Mouse (Mus musculus) spleen, adult 18-20 months (tissue): ENCODE results near the gene Slco2b1.
"Not testable (repeated sequence)": the region's sequence is repeated elsewhere in the genome, so short reads cannot be mapped to it uniquely, and the experiment has no call there.

Experiments
- DNase-seq, 2 experiments: peaks; one replicate each; pipeline ENCODE4 v3.0.0; 2022; ENCODE audit warnings: mixed read lengths in 2 of 2

The Slco2b1 gene

DNA sequence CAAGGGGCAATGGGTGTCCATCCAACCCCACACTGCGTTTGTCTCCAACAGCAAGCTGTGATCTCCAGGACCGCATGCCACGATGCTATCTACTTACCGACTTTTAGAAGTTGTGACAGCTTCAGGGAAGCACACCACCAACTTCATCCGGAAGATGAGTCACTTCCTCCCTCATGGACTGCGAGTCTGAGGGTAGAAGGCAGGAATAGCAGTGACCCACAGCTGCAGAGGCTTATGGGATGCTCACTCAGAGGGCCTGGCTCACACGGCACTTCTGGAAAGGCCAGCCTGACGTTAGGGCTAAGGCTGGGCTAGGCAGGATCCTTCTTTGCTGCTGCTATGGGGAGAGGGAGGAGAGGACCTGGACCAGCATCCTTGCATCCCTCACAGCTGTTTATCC, at the start of gene Slco2b1:
Slco2b1 (minus strand) TSS at position 175 of the 400 bp plus-strand sequence.
- DNase-seq, result no peak

DNA sequence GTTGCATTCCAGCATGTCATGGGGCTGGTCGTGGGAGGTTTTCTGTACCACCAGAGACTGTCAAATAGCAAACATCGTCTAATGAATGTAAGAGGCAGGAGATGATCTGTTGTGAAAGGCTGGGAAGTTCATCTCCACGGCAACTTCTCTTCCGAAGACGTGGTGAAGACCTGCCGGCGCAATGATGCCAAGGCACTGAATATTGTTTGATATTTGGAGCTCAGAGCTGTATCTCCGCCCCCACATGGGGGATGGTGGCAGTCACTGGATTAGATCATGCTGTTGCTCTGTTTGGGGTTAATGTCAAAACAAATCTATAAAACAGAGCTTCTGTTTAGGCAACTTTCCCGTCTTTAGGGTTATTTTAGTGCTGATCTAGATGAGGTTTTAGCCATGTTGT, 28.1 kb upstream of the Slco2b1 start:
- no peak for DNase-seq

DNA sequence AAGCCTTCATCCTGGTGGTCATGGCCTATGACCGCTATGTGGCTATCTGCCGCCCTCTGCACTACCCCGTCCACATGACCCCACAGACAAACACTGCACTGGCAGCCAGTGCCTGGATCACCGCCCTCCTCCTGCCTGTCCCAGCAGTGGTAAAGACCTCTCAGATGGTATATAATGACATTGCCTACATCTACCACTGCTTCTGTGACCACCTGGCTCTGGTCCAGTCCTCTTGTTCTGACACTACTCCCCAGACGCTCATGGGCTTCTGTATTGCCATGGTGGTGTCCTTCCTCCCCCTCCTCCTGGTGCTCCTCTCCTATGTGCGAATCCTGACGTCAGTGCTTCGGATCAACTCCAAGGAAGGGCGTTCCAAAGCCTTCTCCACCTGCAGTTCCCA, 24.4 kb upstream of the Slco2b1 start:
- not testable (repeated sequence) for DNase-seq

GRCm38 (mm10) chr7:99734612-99735011, 23.5 kb upstream of the Slco2b1 start:
- DNase-seq, result no peak

- DNase-seq, result no peak
These were observed 18.8 kb upstream of the Slco2b1 start, which contains the start of gene Olfr520 for GRCm38 (mm10) chr7:99729973-99730372. Olfr520 (plus strand) TSS chr7:99730273.

DNA sequence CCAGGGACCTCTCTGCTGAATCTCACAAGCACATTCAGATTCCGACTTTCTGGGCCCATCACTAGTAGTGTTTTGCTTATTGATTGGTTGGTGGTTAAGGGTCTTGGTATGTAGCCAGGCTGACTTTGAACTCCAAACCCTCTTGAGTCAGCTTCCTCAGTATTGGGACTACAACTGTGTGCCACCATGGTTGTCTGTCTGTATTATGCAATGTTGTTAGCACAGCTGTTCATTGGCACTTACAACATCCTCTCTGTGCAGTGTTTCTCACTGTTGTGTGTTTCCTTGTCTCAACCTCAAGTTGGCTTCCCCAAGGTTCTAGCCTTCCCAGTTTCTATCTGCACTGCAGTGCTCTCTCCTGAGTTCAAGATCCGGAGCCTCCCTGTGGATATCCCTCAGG, 5.4 kb upstream of the Slco2b1 start:
- DNase-seq, result no peak

DNA sequence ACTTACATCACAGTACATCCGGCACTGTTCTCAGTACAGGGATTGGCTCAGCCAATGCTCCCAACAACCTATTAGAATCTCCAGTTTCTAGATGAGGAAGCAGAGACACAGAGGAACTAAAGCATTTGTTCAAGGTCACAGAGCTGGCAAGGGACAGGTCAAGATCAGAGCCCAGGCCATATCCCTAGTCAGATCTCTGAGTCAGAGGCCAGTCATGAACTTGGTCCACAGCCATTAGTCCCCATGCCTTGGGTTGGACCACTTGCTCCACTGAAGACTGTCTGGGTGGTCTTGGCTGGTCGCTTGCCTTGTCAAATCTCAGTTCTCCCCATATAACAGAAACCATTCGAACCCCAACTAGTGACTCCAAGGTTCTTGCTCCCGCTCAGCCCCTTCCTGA, 1.3 kb upstream of the Slco2b1 start:
- no peak for DNase-seq

GRCm38 (mm10) chr7:99710476-99710875, 664 bp downstream of the Slco2b1 start:
- DNase-seq, result peak; percentile 18 to 52

DNA sequence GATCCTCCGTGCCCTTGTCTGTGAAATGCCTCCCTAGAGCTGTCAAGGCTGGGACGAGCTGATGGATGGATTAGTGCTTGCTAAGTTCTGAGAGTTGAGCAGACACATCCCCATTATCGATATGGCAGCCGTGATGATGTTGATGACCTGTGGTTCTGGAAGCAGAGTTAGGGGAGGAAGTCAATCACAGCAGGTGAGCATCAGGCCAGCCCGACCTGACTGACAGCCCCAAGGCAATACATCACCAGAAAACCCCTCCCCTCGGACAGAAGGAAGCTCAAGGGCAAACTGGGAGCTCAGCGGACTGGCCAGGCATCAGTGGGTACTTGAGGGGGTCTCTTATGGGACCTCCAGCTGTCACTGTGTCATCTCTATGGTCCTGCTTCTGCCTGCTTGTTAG, 1.1 kb downstream of the Slco2b1 start:
- DNase-seq, result no peak

DNA sequence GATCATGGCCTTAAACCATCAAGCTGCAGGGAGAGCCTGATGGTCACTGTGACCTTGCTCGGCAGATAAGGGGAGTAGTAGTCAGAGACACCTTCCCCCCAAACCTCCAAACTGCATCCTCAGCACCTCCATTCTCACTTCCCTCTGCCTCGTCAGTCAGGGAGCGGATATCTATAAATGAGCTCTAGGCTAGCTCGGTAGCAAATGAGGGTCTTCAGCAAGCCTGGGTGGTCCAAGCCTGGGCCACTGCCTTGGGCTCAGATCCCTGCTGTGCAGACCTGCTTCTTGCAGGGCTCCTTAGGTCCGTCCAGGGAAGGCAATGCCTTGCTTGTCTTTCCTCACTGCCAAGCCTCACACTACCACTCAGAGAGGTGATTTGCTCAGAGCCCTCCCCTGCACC, 2.4 kb downstream of the Slco2b1 start:
- no peak for DNase-seq

GRCm38 (mm10) chr7:99708301-99708721, 2.8 kb downstream of the Slco2b1 start:
- no peak for DNase-seq

DNA sequence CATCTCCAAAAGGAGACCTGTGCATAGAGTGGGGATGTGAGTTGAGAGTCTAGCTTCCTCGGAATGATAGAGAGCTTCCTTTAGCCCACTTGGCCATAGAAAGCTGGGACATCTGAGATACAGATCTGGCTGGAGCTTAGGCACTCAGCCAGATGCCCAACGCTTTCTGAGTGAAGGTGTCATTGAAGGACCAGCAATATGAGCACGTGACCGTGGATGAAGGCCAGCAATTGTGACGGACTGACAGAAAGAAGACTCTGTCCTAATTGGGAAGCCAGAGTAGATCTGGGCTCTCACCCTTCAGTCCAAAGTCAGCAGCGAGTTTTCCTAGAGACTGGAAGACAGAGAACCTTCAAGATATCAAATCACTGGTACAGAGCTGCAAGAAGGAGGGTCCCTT, 3.5 kb downstream of the Slco2b1 start:
- no peak for DNase-seq

DNA sequence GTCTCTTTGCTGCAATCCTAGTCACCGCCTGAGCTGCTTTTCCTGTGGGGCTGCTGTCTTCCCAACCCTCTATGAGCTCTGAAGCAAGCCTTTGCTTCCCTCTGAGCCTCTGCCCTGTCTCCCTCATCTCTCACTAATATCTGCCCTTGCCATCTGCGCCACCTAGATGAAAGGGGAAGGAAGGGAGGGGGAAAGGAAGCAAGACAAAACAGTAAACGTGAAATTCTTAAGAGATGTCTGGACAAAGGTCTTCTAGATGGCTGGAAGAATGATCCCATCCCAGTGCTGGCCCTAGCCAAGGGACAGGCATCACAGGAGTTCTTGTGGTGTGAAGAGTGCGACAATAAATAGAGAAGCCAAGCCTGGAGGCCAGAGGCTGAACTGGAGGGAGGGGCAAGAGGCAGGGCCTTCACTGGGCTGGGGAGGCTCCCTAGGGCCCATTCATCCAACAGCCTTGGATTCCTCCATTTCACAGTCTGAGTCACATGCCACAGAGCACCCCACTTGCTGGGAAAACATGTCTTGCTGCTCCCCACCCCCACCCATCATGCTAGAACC, 4.0 kb downstream of the Slco2b1 start:
- DNase-seq, result no peak

- DNase-seq, result no peak
These were observed 4.7 kb downstream of the Slco2b1 start for GRCm38 (mm10) chr7:99706341-99707037.

DNA sequence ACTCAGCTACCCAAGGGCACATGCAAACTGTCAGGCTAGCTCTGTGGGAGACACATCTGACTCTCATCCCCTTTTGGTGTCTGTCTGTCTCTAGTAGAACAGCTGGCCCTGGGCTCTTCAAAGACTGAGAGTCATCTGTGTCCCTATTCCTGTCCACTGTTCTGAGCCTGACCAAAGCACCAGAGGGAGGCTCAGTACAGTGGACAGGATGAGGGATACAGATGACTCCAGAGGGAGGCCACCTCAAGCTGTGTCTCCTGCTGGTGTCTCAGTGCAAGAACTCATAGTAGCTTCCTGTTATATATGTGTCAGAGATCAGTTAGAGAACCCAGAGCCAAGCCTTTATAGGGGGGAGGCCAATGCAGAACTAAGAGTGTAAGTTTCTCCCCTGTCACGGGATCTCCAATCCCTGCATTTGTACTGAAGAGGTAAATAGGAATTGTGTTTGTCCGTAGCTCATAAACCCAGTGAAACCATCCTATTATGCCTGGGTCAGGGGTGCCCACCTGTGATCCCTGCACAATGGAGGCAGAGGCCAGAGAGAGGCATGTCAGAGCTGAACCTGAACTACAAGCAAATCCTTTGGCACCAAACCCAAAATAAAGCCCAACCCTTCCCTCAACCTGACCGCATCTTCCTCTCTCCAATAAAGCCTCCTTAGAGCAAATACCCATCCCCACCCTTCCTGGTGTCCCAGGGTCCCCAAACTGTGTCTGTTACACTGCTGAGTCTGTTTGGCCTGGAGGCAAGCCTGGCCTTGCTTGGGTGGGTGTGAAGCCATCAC, 6.2 kb downstream of the Slco2b1 start:
- DNase-seq, result no peak

DNA sequence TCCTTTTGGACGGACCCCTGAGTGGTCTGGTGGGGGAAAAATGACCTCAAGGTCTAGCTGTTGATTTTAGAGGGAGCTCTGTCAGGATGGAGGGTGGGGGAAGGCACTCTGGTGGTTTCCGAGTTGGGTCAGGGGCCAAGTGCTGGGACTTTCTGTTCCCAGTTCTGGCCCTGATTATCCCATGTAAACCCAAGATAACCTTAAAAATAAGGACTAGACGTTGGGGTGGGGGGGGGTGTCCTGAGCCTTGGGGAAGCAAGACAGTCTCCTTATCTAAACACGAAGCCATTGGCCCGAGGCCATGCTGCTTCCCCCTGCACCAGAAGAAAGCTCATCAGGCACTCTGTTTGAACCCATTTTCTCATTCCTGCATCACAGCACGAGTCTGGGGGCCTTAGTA, 8.9 kb downstream of the Slco2b1 start:
- no peak for DNase-seq

DNA sequence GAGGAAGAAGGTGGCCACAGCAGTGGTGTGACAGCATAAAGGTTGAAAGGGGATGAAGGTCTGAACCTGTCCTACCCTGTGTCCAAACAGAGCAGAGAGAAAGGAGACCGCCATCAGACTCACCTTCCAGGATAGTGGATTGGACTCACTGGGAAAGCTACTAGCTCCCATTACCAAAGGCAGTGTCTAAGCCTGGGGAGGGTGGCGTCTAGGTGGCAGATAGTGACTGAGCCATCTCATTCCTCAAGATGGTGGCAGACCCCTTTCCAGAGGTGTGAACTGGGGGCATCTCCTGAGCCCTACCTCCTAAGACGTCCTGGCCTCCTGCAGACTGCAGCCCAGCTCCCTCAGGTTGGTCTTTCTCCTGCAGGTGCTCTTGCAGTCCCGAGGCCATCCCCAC, 10.5 kb downstream of the Slco2b1 start:
- DNase-seq, result no peak

DNA sequence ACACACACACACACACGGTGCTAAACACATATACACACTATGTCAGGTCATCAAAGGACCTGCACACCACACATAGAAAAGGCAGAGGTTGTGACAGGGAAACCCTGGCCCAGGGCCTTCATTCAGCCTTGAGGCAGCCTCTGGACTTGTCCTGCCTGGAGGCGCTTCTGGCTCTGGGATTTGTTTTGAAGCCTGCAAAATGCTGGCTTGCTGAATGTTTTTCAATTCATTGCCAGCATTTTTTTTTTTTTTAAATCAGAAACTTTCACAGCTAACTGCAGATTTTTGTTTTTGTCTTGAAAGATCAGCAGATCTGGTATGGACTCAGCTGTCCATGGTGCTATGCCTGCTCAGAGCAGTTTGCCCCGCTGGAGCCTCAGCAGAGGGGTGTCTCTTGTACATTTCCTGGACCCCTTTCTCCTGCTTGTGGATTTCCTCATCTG, 11.4 kb downstream of the Slco2b1 start:
- no peak for DNase-seq

DNA sequence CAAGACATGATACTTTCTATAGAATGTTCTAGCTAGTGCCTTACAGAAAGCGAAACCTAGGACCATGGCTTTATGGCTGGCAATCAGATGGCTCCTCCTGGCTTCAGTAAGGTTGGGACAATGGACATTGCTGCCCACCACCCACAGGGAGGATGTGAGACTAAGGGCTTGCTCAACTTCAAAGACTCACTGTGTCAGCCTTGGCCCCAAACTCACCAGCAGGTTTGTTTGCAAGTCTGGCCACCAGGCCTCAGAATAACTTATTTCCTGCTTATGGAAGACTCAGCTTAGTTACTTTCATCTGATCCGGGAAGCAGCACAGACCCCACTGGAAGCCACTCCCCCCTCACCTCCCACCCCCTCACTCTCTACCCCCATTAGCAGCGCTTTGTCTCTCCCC, 12.0 kb downstream of the Slco2b1 start:
- DNase-seq, result no peak

- no peak for DNase-seq
These were observed 12.6 kb downstream of the Slco2b1 start for GRCm38 (mm10) chr7:99698576-99698975.

DNA sequence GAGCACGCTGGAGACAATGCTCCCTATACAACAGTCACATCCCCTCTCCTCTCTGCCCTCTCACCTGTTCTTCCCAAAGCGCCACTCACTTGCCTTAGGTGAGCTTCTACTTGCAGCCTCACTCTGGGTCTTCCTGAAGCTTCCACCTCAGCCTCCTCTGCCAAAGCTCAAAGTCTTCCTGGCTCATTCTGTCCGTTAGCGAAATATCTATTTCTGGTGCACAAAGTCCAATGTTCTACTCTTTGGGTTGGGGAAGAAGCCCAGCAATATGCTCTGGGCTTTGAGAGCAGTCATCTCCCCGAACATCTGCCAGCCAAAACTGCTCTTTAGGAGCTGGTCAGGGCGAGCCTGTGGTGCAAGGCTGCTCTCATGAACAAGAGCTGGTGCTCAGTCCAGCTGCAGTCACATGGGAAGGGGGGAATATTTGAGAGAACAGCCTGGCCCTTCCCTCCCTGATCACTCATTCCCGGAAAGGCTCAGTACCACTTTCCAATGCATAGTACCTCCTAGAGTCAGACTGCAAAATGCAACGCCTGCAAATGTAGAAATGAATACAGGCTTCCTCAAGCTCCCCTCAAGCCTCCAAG, 15.6 kb downstream of the Slco2b1 start:
- DNase-seq, result no peak

- not testable (repeated sequence) for DNase-seq
These were observed 16.7 kb downstream of the Slco2b1 start for GRCm38 (mm10) chr7:99694424-99694823.

- no peak for DNase-seq
These were observed 17.2 kb downstream of the Slco2b1 start for GRCm38 (mm10) chr7:99693976-99694375.

- no peak for DNase-seq
These were observed 17.8 kb downstream of the Slco2b1 start for GRCm38 (mm10) chr7:99693387-99693786.
